Mouse (Mus musculus): ENCODE measurements around the gene Ghdc. TPM values are rescaled to one million over a fixed set of nuclear protein-coding genes. Genes with fewer than 3 reads are reported as not detected.

The Ghdc gene
- total and polyA plus RNA-seq, 2 experiments from 2014 or later, result 4.4 to 7.3 TPM

GRCm38 (mm10) chr11:100720345-100720744, 50.4 kb downstream of the Ghdc start:
- TF ChIP-seq CTCF (IDR thresholded peaks at IDR 0.05; ENCODE audit: low read depth), result no peak
- DNase-seq (no peak), ATAC-seq (no peak)
- no peaks in the 10 kb centered on the region for H3K27me3 ChIP-seq (ENCODE audit: insufficient read depth, low read length)
- no peak overlapping the region for H3K9ac ChIP-seq
- no peak overlapping the region for H3K4me3 ChIP-seq (ENCODE audit: low read depth, low read length)
- H3K4me2 ChIP-seq (ENCODE audit: low read depth), result no peak overlapping the region
- no peaks in the 10 kb centered on the region for H3K9me3 ChIP-seq (ENCODE audit: low read length)
- no peak overlapping the region for H3K27ac ChIP-seq (ENCODE audit: low read depth, low read length)
- 0 out of 2 replicates have a peak, but pooled peaks cover 3% of the 10 kb centered on the region for H3K4me1 ChIP-seq (ENCODE audit: insufficient read depth)
- 76% methylated on average over 5 of the region's 5 CpGs for WGBS
- peaks cover 37% of the 10 kb centered on the region for H3K36me3 ChIP-seq (ENCODE audit: insufficient read depth)

- no peak for TF ChIP-seq CTCF (IDR thresholded peaks at IDR 0.05; ENCODE audit: low read depth)
- Histone ChIP-seq H3K27ac (ENCODE audit: low read depth, low read length) (no peak overlapping the region), H3K4me3 (ENCODE audit: low read depth, low read length) (no peak overlapping the region), H3K4me1 (ENCODE audit: insufficient read depth) (0 out of 2 replicates have a peak, but pooled peaks cover 3% of the 10 kb centered on the region), H3K36me3 (ENCODE audit: insufficient read depth) (peaks cover 38% of the 10 kb centered on the region), H3K9me3 (ENCODE audit: low read length) (no peaks in the 10 kb centered on the region), H3K9ac (no peak overlapping the region), H3K27me3 (ENCODE audit: insufficient read depth, low read length) (no peaks in the 10 kb centered on the region), H3K4me2 (ENCODE audit: low read depth) (no peak overlapping the region)
- DNase-seq, result no peak
- ATAC-seq, result no peak
- 88% methylated on average over 11 of the region's 11 CpGs for WGBS
These were observed 50.9 kb downstream of the Ghdc start for GRCm38 (mm10) chr11:100719893-100720292.

GRCm38 (mm10) chr11:100719312-100719711, 51.4 kb downstream of the Ghdc start:
- Histone ChIP-seq H3K4me1 (ENCODE audit: insufficient read depth) (0 out of 2 replicates have a peak, but pooled peaks cover 3% of the 10 kb centered on the region), H3K27ac (ENCODE audit: low read depth, low read length) (no peak overlapping the region), H3K9ac (no peak overlapping the region), H3K4me2 (ENCODE audit: low read depth) (no peak overlapping the region), H3K4me3 (ENCODE audit: low read depth, low read length) (no peak overlapping the region), H3K27me3 (ENCODE audit: insufficient read depth, low read length) (no peaks in the 10 kb centered on the region), H3K9me3 (ENCODE audit: low read length) (no peaks in the 10 kb centered on the region), H3K36me3 (ENCODE audit: insufficient read depth) (peaks cover 38% of the 10 kb centered on the region)
- no peak for TF ChIP-seq CTCF (IDR thresholded peaks at IDR 0.05; ENCODE audit: low read depth)
- WGBS, result 86% methylated on average over 3 of the region's 3 CpGs
- DNase-seq (no peak), ATAC-seq (no peak)

GRCm38 (mm10) chr11:100718866-100719265, 51.9 kb downstream of the Ghdc start:
- no peaks in the 10 kb centered on the region for H3K27me3 ChIP-seq (ENCODE audit: insufficient read depth, low read length)

GRCm38 (mm10) chr11:100718462-100718861, 52.3 kb downstream of the Ghdc start:
- Histone ChIP-seq H3K9ac (no peak overlapping the region), H3K4me1 (ENCODE audit: insufficient read depth) (0 out of 2 replicates have a peak, but pooled peaks cover 8% of the 10 kb centered on the region), H3K9me3 (ENCODE audit: low read length) (no peaks in the 10 kb centered on the region), H3K27me3 (ENCODE audit: insufficient read depth, low read length) (no peaks in the 10 kb centered on the region), H3K4me3 (ENCODE audit: low read depth, low read length) (no peak overlapping the region), H3K4me2 (ENCODE audit: low read depth) (no peak overlapping the region), H3K27ac (ENCODE audit: low read depth, low read length) (no peak overlapping the region), H3K36me3 (ENCODE audit: insufficient read depth) (peaks cover 38% of the 10 kb centered on the region)
- TF ChIP-seq CTCF (IDR thresholded peaks at IDR 0.05; ENCODE audit: low read depth), result no peak
- WGBS, result 94% methylated on average over 7 of the region's 7 CpGs
- ATAC-seq (no peak), DNase-seq (no peak)

More at GRCm38 (mm10) chr11:100718866-100719265, 51.9 kb downstream of the Ghdc start:
- ATAC-seq (no peak), DNase-seq (no peak)
- no peaks in the 10 kb centered on the region for H3K9me3 ChIP-seq (ENCODE audit: low read length)
- H3K9ac ChIP-seq, result no peak overlapping the region
- no peak overlapping the region for H3K27ac ChIP-seq (ENCODE audit: low read depth, low read length)
- TF ChIP-seq CTCF (IDR thresholded peaks at IDR 0.05; ENCODE audit: low read depth), result no peak
- no peak overlapping the region for H3K4me2 ChIP-seq (ENCODE audit: low read depth)
- 0 out of 2 replicates have a peak, but pooled peaks cover 5% of the 10 kb centered on the region for H3K4me1 ChIP-seq (ENCODE audit: insufficient read depth)
- 87% methylated on average over 4 of the region's 4 CpGs for WGBS
- H3K36me3 ChIP-seq (ENCODE audit: insufficient read depth), result peaks cover 38% of the 10 kb centered on the region
- no peak overlapping the region for H3K4me3 ChIP-seq (ENCODE audit: low read depth, low read length)

- Histone ChIP-seq H3K36me3 (ENCODE audit: insufficient read depth) (peaks cover 38% of the 10 kb centered on the region), H3K4me2 (ENCODE audit: low read depth) (no peak overlapping the region), H3K9me3 (ENCODE audit: low read length) (no peaks in the 10 kb centered on the region), H3K9ac (no peak overlapping the region), H3K27ac (ENCODE audit: low read depth, low read length) (no peak overlapping the region), H3K27me3 (ENCODE audit: insufficient read depth, low read length) (no peaks in the 10 kb centered on the region), H3K4me1 (ENCODE audit: insufficient read depth) (peaks cover 10% of the 10 kb centered on the region), H3K4me3 (ENCODE audit: low read depth, low read length) (no peak overlapping the region)
- TF ChIP-seq CTCF (IDR thresholded peaks at IDR 0.05; ENCODE audit: low read depth), result no peak
- WGBS, result 82% methylated on average over 3 of the region's 3 CpGs
- ATAC-seq, result no peak
- DNase-seq, result no peak
These were observed 54.1 kb downstream of the Ghdc start for GRCm38 (mm10) chr11:100716649-100717048.

Other genes starting within 250 kb of the Ghdc start
- gene Acly, start 243.0 kb downstream of the Ghdc start, total RNA-seq (2014; rRNA removed), result 199 and 203 TPM in 2 replicates
- gene Acly, start 243.0 kb downstream of the Ghdc start, polyA plus RNA-seq (2015; fragmentation: Nextera tagmentation; extraction: Ambion mirVana), result 89.9 and 109 TPM in 2 replicates
- 1.2 and 2.2 TPM in 2 replicates for gene Ttc25, start 225.3 kb downstream of the Ghdc start, total RNA-seq (2014; rRNA removed)
- 1.1 and 1.8 TPM in 2 replicates for gene Ttc25, start 225.3 kb downstream of the Ghdc start, polyA plus RNA-seq (2015; fragmentation: Nextera tagmentation; extraction: Ambion mirVana)
- 37.3 and 41.5 TPM in 2 replicates for gene Cnp, start 196.1 kb downstream of the Ghdc start, total RNA-seq (2014; rRNA removed)
- 44.8 and 56.2 TPM in 2 replicates for gene Cnp, start 196.1 kb downstream of the Ghdc start, polyA plus RNA-seq (2015; fragmentation: Nextera tagmentation; extraction: Ambion mirVana)
- 83.0 and 100 TPM in 2 replicates for gene Nkiras2, start 151.7 kb downstream of the Ghdc start, total RNA-seq (2014; rRNA removed)
- 81.1 and 81.4 TPM in 2 replicates for gene Nkiras2, start 151.7 kb downstream of the Ghdc start, polyA plus RNA-seq (2015; fragmentation: Nextera tagmentation; extraction: Ambion mirVana)
- 104 and 111 TPM in 2 replicates for gene Dnajc7, start 150.8 kb downstream of the Ghdc start, total RNA-seq (2014; rRNA removed)
- gene Dnajc7, start 150.8 kb downstream of the Ghdc start, polyA plus RNA-seq (2015; fragmentation: Nextera tagmentation; extraction: Ambion mirVana), result 232 and 248 TPM in 2 replicates
- 1.7 and 2.0 TPM in 2 replicates for gene Zfp385c, start 78.5 kb downstream of the Ghdc start, total RNA-seq (2014; rRNA removed)
- 0.40 and 1.0 TPM in 2 replicates for gene Zfp385c, start 78.5 kb downstream of the Ghdc start, polyA plus RNA-seq (2015; fragmentation: Nextera tagmentation; extraction: Ambion mirVana)
- gene Dhx58, start 66.7 kb downstream of the Ghdc start, total RNA-seq (2014; rRNA removed), result 0.69 and 2.3 TPM in 2 replicates
- gene Dhx58, start 66.7 kb downstream of the Ghdc start, polyA plus RNA-seq (2015; fragmentation: Nextera tagmentation; extraction: Ambion mirVana), result 1.0 and 1.5 TPM in 2 replicates
- gene Kat2a, start 58.5 kb downstream of the Ghdc start, total RNA-seq (2014; rRNA removed), result 41.9 and 42.8 TPM in 2 replicates
- 59.9 and 67.0 TPM in 2 replicates for gene Kat2a, start 58.5 kb downstream of the Ghdc start, polyA plus RNA-seq (2015; fragmentation: Nextera tagmentation; extraction: Ambion mirVana)
- not detected in 2 replicates for gene Hspb9, start 57.1 kb downstream of the Ghdc start, total RNA-seq (2014; rRNA removed)
- 0.21 and 0.22 TPM in 2 replicates for gene Hspb9, start 57.1 kb downstream of the Ghdc start, polyA plus RNA-seq (2015; fragmentation: Nextera tagmentation; extraction: Ambion mirVana)
- 208 and 211 TPM in 2 replicates for gene Rab5c, start 32.7 kb downstream of the Ghdc start, total RNA-seq (2014; rRNA removed)
- gene Rab5c, start 32.7 kb downstream of the Ghdc start, polyA plus RNA-seq (2015; fragmentation: Nextera tagmentation; extraction: Ambion mirVana), result 34.9 and 37.8 TPM in 2 replicates
- 7.2 and 12.3 TPM in 2 replicates for gene Kcnh4, start 11.0 kb downstream of the Ghdc start, total RNA-seq (2014; rRNA removed)
- 3.2 and 4.4 TPM in 2 replicates for gene Kcnh4, start 11.0 kb downstream of the Ghdc start, polyA plus RNA-seq (2015; fragmentation: Nextera tagmentation; extraction: Ambion mirVana)
- 1.8 and 7.1 TPM in 2 replicates for gene Hcrt, start 8.0 kb downstream of the Ghdc start, total RNA-seq (2014; rRNA removed)
- gene Hcrt, start 8.0 kb downstream of the Ghdc start, polyA plus RNA-seq (2015; fragmentation: Nextera tagmentation; extraction: Ambion mirVana), result 2.6 and 8.0 TPM in 2 replicates
- gene Stat5b, start 79.8 kb upstream of the Ghdc start, total RNA-seq (2014; rRNA removed), result 17.8 and 22.6 TPM in 2 replicates
- 4.9 and 8.8 TPM in 2 replicates for gene Stat5b, start 79.8 kb upstream of the Ghdc start, polyA plus RNA-seq (2015; fragmentation: Nextera tagmentation; extraction: Ambion mirVana)
- 2.0 and 2.6 TPM in 2 replicates for gene Stat5a, start 88.4 kb upstream of the Ghdc start, total RNA-seq (2014; rRNA removed)
- 1.1 and 1.6 TPM in 2 replicates for gene Stat5a, start 88.4 kb upstream of the Ghdc start, polyA plus RNA-seq (2015; fragmentation: Nextera tagmentation; extraction: Ambion mirVana)
- 29.4 and 42.5 TPM in 2 replicates for gene Stat3, start 168.6 kb upstream of the Ghdc start, total RNA-seq (2014; rRNA removed)
- 20.5 and 31.2 TPM in 2 replicates for gene Stat3, start 168.6 kb upstream of the Ghdc start, polyA plus RNA-seq (2015; fragmentation: Nextera tagmentation; extraction: Ambion mirVana)
- 14.8 and 22.7 TPM in 2 replicates for gene Cavin1, start 199.9 kb upstream of the Ghdc start, total RNA-seq (2014; rRNA removed)
- 36.7 and 38.3 TPM in 2 replicates for gene Cavin1, start 199.9 kb upstream of the Ghdc start, polyA plus RNA-seq (2015; fragmentation: Nextera tagmentation; extraction: Ambion mirVana)
- gene Atp6v0a1, start 238.5 kb upstream of the Ghdc start, total RNA-seq (2014; rRNA removed), result 132 and 179 TPM in 2 replicates
- gene Atp6v0a1, start 238.5 kb upstream of the Ghdc start, polyA plus RNA-seq (2015; fragmentation: Nextera tagmentation; extraction: Ambion mirVana), result 121 and 162 TPM in 2 replicates